Mouse (Mus musculus) forebrain, embryonic 15.5 days (tissue): Measurements from ENCODE around the gene Fam240b. TPM values are rescaled to one million over a fixed set of nuclear protein-coding genes. Genes with fewer than 3 reads are reported as not detected.
A peak's percentile ranks its signal among the peaks of the same experiment; 100 is the strongest.
"Not testable (repeated sequence)": the region's sequence is repeated elsewhere in the genome, so short reads cannot be mapped to it uniquely, and the experiment has no call there.

Experiments
- ATAC-seq: fragments of 200-750 bp; cut with Nextera tagmentation; replicated peaks from 2 replicates; pipeline ENCODE4 v1.8.0; 2017; ENCODE audit warnings: mild to moderate bottlenecking, moderate TSS enrichment, moderate library complexity
- H3K27ac ChIP-seq: fragments of 300-500 bp; sonication (generic); replicated peaks from 2 replicates; pipeline ENCODE4 v1.5.1; 2015; ENCODE audit warnings: mild to moderate bottlenecking, inconsistent platforms
- H3K27me3 ChIP-seq: fragments of 300-500 bp; sonication (generic); 2 replicates; pipeline ENCODE4 v1.6.1; 2015; ENCODE audit warnings: inconsistent platforms
- H3K36me3 ChIP-seq: fragments of 300-500 bp; sonication (generic); 2 replicates; pipeline ENCODE4 v1.6.1; 2015; ENCODE audit warnings: mild to moderate bottlenecking, inconsistent platforms
- H3K4me1 ChIP-seq: fragments of 300-500 bp; sonication (generic); 2 replicates; pipeline ENCODE4 v1.6.1; 2015; ENCODE audit warnings: inconsistent platforms
- H3K4me2 ChIP-seq: fragments of 300-500 bp; sonication (generic); replicated peaks from 2 replicates; pipeline ENCODE4 v1.6.1; 2015; ENCODE audit warnings: mild to moderate bottlenecking, inconsistent platforms
- H3K4me3 ChIP-seq: fragments of 300-500 bp; sonication (generic); 2 replicates; pipeline ENCODE4 v1.5.1; 2015; ENCODE audit warnings: mild to moderate bottlenecking, inconsistent platforms
- H3K9ac ChIP-seq: fragments of 300-500 bp; sonication (generic); replicated peaks from 2 replicates; pipeline ENCODE4 v1.6.1; 2015; ENCODE audit warnings: mild to moderate bottlenecking, inconsistent platforms
- H3K9me3 ChIP-seq: fragments of 300-500 bp; sonication (generic); 2 replicates; pipeline ENCODE4 v1.6.1; 2016; ENCODE audit warnings: inconsistent platforms
- WGBS: fragments of 180-500 bp; shearing (Covaris S2); methylation state at CpG from one replicate; pipeline ENCODE4 v1.1.7; 2015; ENCODE audit warnings: mixed read lengths; 5-methylcytosine and 5-hydroxymethylcytosine counted together
- polyA plus RNA-seq: library from polyadenylated mRNA; unstranded; fragments of >200 nt; fragmentation: Nextera tagmentation; extraction: Ambion mirVana; gene quantifications from 2 replicates; pipeline ENCODE4 v1.2.1, GENCODE M21; 2015

The Fam240b gene
- polyA plus RNA-seq, 1 experiment from 2014 or later = not detected

DNA sequence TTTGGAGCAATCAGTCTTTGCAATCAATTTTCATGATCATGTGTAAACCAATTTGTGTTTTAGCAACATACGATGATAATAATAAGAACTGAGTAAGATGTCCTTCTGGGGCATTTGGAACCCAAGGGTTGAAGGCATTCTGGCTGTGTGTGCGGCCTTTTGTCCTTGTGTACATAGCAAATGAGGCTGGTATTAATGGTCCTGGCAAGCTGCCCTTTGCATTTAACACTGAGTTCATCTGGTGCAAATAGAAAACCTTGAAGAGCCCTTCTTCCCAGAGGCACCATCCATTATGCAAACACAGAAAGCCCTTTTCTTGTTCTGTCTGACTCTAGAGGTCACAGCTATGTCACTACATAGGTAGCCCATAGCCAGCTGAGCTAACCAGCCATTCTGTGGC, 35.0 kb downstream of the Fam240b start:
- Histone ChIP-seq H3K4me2 (no peak overlapping the region), H3K4me1 (no peaks in the 10 kb centered on the region), H3K9ac (no peak overlapping the region), H3K27me3 (no peaks in the 10 kb centered on the region), H3K27ac (no peak overlapping the region), H3K4me3 (no peak overlapping the region), H3K36me3 (no peaks in the 10 kb centered on the region), H3K9me3 (no peaks in the 10 kb centered on the region)
- WGBS = 68% methylated on average over 2 of the region's 2 CpGs
- no peak for ATAC-seq

DNA sequence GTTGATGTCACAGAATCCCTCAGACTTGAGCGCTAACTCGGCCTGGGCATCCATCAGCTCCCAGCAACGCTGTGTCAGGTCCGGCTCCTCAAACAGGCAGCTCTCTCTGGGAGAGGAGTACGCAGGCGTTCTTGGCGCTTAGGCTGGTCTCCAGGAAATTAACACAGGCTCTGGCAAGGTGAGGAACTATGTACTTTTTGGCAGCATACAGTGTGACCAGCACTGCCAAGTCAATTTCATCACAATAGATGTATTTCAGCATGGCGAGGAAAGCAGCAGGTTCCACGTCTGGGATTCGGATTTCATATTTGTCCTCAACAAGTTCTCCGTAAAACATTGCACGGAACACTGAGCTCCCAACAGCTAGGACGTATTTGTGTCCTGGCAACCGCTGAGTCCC, 39.4 kb downstream of the Fam240b start:
- no peaks in the 10 kb centered on the region for H3K4me1 ChIP-seq
- no peaks in the 10 kb centered on the region for H3K36me3 ChIP-seq
- 89% methylated on average over 14 of the region's 14 CpGs for WGBS
- H3K4me2 ChIP-seq = no peak overlapping the region
- no peak overlapping the region for H3K4me3 ChIP-seq
- H3K27ac ChIP-seq = no peak overlapping the region
- no peaks in the 10 kb centered on the region for H3K9me3 ChIP-seq
- H3K27me3 ChIP-seq = no peaks in the 10 kb centered on the region
- ATAC-seq = no peak
- no peak overlapping the region for H3K9ac ChIP-seq

DNA sequence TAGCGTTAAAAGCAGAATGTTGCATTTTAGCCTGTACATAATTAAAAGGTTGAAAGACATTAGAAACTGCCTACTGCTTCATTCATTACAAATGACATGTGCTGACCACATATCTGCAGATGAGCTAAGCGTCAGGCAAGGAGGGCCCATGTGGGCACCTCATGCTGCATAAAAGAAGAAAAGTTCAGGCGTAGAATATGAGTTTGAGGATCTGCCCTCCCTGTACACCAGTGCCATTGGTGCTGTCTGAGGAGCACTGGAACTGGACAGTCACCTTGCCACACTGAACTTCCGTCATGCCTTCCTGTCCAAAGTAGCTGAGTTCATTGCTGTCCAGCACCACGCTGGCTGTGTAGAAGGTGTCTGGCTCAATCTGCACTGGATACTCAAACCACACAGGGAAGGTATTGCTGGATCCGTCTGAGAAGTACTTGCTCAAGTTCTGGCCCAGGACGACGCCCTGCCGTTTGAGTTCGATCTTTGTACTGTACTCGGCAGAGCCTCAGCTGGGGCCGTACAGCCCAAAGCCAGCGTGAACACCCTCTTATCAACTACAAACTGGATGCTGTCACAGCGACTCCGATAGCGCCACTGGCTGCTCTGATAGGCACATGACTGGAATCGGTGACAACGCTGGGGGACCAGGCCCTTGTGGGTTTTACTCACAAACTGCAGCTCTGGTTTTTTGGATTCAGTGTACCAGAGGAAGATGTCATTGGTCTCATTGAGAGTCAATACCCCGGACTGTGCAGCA, 40.2 kb downstream of the Fam240b start:
- not testable (repeated sequence) for ATAC-seq, H3K9me3 ChIP-seq, H3K4me2 ChIP-seq, H3K9ac ChIP-seq, H3K27me3 ChIP-seq, H3K36me3 ChIP-seq, H3K4me3 ChIP-seq, H3K4me1 ChIP-seq, H3K27ac ChIP-seq
- 93% methylated on average over 19 of the region's 19 CpGs for WGBS

DNA sequence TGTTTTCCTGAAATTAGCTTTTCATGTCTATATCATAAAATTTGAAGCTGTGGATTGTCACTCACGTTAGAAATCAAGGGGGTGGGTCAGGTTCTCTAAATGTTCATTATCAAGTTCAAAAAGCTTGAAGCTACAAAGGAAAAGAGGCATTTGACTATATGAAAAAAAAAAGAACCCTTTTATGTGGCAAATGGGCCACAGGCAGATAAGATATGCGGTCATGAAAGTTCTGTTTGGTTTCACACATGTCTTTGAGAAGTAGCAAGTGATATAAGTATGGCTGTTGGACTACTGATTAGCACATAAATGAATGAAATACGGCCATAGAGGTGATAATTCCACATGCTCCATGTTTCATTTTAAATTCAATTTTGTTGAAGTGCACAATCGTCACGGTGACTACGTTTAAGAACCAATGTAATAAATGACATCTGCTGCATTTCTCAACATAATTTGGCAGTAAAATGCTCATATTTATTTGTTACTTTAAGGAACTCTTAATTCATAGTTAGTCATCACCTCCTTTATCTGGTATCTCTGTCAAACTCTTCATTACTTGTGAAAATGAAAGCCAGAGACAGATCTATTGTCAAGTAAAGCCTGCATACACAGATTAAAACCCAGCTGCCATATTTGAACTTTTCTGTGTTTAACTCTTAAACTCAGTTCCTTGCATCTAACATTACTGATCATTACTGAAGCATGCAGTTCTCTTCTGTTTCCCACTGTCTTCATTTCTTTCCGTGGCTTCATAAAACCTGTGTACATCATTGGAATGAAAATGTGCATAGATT, 47.4 kb downstream of the Fam240b start:
- no peak overlapping the region for H3K9ac ChIP-seq
- H3K4me2 ChIP-seq = no peak overlapping the region
- 81% methylated on average over 7 of the region's 7 CpGs for WGBS
- H3K9me3 ChIP-seq = no peaks in the 10 kb centered on the region
- H3K4me1 ChIP-seq = no peaks in the 10 kb centered on the region
- H3K27ac ChIP-seq = no peak overlapping the region
- H3K4me3 ChIP-seq = no peak overlapping the region
- H3K27me3 ChIP-seq = no peaks in the 10 kb centered on the region
- no peak for ATAC-seq
- H3K36me3 ChIP-seq = no peaks in the 10 kb centered on the region

DNA sequence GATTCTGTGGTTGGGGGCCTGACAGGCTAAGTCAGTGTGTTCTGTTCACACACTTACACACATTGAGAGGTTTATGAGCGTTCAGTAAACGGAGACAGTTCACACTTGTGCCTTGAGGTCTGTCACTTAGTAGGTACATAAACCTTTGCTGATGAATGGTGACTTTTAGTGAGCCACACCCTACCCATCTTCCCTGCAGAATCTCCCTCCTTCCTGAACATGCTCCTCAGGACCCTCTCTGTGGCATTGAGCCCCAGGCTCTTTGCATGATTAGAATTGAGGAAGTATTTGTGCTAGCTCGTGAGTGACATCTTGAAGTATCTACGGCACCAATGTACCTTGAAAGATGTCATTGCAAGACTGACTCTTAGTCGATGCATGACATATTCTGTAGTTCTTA, 48.9 kb downstream of the Fam240b start:
- no peak overlapping the region for H3K4me2 ChIP-seq
- WGBS = 88% methylated on average over 5 of the region's 5 CpGs

DNA sequence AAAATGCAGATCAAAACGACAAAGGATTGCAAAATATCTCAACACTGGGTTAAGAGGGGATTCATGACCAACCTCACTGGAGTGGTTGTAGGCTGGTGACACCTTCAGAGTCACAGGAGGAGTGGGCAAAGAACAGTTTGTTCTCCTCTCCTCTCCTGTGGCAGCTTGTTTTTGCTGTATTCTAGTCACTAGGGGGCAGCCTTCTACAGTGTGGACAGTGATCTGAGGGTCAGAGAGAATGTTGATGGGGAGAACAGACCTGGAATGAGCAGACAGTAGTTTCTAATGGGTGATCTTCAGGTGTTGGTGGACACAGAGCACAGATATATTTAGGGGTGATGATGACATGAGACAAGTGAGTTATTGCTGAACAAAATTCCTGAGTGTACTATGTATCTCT, 49.6 kb downstream of the Fam240b start:
- no peaks in the 10 kb centered on the region for H3K4me1 ChIP-seq
- no peaks in the 10 kb centered on the region for H3K9me3 ChIP-seq
- no peak overlapping the region for H3K4me2 ChIP-seq
- H3K27me3 ChIP-seq = no peaks in the 10 kb centered on the region
- no peak overlapping the region for H3K4me3 ChIP-seq
- H3K9ac ChIP-seq = no peak overlapping the region
- 0% methylated on average over 1 of the region's 1 CpGs for WGBS
- ATAC-seq = 0 out of 2 replicates have a peak, but pooled peaks have one; percentile 46
- H3K27ac ChIP-seq = no peak overlapping the region
- no peaks in the 10 kb centered on the region for H3K36me3 ChIP-seq

More for the DNA sequence above, 48.9 kb downstream of the Fam240b start:
- Histone ChIP-seq H3K4me1 (no peaks in the 10 kb centered on the region), H3K36me3 (no peaks in the 10 kb centered on the region), H3K4me3 (no peak overlapping the region), H3K9me3 (no peaks in the 10 kb centered on the region), H3K9ac (no peak overlapping the region), H3K27ac (no peak overlapping the region), H3K27me3 (no peaks in the 10 kb centered on the region)
- no peak for ATAC-seq

DNA sequence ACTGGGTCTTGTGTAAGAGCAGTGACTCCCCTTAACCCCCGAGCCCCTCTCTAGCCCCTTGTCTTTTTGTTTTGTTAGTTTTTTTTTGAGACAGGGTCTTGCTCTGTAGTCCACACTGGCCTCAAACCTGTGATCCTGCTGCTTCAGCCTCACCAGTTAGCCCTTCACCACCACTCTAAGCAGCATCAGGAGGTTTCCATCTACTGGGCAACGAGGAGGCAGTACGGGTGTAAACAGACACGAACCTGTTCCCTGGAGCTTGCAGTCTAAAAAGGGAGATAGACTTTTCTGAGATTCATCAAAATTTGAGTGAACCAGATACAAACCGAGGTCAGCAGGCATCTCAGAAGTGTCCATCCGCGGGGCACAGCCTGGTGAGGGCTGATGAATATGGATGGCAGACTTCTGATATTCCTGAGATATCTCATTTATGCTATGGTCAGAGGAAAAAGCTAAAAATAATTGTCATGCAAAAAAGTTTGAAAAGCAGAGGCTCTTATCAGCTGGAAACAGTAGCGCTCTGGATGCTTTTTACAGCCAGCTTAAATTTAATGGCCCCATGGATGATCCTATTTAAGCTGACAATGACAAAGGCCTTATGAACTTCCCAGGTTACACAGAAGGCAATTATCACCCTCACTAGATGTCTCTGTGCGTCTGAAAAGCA, 52.2 kb downstream of the Fam240b start:
- no peaks in the 10 kb centered on the region for H3K27me3 ChIP-seq
- H3K4me1 ChIP-seq = no peaks in the 10 kb centered on the region
- no peak overlapping the region for H3K4me2 ChIP-seq
- no peak overlapping the region for H3K27ac ChIP-seq
- H3K4me3 ChIP-seq = no peak overlapping the region
- no peaks in the 10 kb centered on the region for H3K9me3 ChIP-seq
- ATAC-seq = no peak
- WGBS = 79% methylated on average over 9 of the region's 9 CpGs
- no peaks in the 10 kb centered on the region for H3K36me3 ChIP-seq
- H3K9ac ChIP-seq = no peak overlapping the region

DNA sequence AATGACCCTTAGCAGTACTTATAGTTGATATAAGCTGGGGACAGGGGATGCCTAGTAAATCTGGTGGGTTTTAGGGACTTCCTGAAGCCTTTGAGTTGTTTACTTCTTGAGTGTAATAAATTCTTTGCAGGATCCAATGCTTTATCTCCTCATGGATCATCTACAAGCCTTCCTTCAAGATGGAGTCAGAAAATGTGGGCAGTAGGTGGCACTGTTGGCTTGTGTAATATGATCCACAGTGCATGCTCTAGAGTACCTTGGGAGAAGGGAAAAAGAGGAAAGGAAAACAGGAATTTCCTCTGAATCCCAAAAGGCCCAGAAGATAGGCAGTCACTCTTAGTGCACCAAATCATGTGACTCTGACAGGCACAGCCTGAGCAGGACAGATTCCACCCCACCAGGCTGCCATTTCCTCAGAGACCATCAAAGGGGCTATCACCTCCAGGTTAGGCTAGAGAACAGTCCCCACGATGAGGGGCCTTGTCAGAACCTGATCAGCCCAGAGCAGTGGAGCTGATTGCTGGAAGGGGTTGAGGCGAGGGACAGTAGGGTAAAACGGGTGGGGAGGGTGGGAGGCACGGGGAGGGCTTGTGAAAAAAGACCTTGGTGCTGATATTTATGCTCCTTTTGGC, 54.2 kb downstream of the Fam240b start:
- no peaks in the 10 kb centered on the region for H3K27me3 ChIP-seq
- H3K27ac ChIP-seq = no peak overlapping the region
- WGBS = 71% methylated on average over 4 of the region's 4 CpGs
- H3K4me3 ChIP-seq = no peak overlapping the region
- peak; percentile 70 for ATAC-seq
- H3K9ac ChIP-seq = no peak overlapping the region
- H3K4me2 ChIP-seq = no peak overlapping the region
- no peaks in the 10 kb centered on the region for H3K4me1 ChIP-seq
- no peaks in the 10 kb centered on the region for H3K9me3 ChIP-seq
- peaks cover 1% of the 10 kb centered on the region; the same call in 1 of the 2 replicates for H3K36me3 ChIP-seq

DNA sequence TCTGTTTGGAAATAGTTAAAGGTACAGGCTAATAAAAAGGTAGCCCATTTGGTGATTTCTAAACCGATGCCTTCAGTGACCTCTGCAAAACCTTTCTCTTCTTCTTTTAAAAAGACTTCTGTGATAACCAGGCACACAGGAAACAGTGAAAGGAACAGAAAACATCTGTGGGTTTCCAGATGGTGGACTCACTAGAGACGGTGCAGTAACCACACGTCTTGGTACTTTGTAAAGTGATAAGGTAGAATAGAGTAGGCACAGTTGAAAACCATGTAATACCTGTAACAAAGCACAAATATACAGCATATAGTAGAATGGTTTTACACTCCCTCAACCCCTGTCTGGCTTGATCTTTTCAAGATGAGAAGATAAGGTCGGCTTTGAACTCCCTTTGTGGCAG, 57.0 kb downstream of the Fam240b start:
- H3K27me3 ChIP-seq = no peaks in the 10 kb centered on the region
- 84% methylated on average over 4 of the region's 4 CpGs for WGBS
- no peak overlapping the region for H3K4me2 ChIP-seq
- no peaks in the 10 kb centered on the region for H3K9me3 ChIP-seq
- H3K27ac ChIP-seq = no peak overlapping the region
- H3K36me3 ChIP-seq = peaks cover 5% of the 10 kb centered on the region; the same call in 1 of the 2 replicates
- no peak overlapping the region for H3K9ac ChIP-seq
- ATAC-seq = no peak
- no peak overlapping the region for H3K4me3 ChIP-seq
- no peaks in the 10 kb centered on the region for H3K4me1 ChIP-seq

DNA sequence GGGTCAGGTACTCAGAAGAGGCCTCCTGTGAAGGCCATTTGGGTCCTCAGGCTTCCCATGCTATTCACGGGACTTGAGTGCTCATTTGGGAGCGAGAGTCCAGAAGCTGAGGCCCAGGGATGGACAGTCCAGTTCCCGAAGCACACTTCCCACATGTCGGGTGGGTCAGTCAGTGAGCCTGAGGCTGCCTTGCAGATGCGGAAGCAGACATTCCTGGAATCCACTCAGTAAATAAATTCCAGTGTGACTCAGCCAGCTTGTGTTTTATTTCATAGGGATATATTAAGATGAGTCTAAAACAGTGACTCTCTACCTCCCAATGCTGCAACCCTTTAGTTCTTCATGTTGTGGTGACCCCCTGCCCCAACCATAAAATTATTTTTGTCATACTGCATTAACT, 58.1 kb downstream of the Fam240b start:
- no peak overlapping the region for H3K4me2 ChIP-seq
- ATAC-seq = 0 out of 2 replicates have a peak, but pooled peaks have one; percentile 8

DNA sequence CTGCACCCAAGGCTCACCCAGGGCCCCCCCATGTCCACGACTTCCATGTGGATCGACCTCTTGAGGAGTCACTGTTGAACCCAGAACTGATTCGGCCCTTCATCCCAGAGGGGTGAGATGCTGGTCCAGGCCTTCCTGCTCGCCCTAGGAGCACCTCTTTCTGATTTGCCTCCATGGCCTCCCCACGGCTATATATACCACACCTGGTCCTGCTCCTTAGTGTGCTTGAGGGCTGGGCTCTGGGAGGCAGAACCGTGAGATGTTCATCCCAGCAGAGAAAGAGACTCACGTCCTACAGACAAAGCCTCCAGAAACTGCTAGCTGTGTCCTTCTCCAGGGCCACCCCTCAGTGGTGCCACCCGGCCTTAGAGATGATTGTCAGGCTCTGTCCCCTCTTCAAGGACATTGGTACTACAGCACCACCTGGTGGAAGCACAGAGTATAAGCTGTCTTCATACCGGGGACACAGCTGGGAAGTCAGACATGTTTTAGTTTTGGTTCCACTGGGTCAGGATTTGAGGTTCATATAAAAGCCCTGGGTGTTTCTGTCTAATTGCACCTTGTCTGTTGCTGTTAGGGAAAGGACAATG, 58.6 kb downstream of the Fam240b start:
- H3K36me3 ChIP-seq = peaks cover 5% of the 10 kb centered on the region; the same call in 1 of the 2 replicates
- H3K9me3 ChIP-seq = no peaks in the 10 kb centered on the region
- H3K4me1 ChIP-seq = peaks cover under 1% of the 10 kb centered on the region; the same call in 1 of the 2 replicates
- H3K4me2 ChIP-seq = no peak overlapping the region
- peak; percentile 59 for ATAC-seq
- H3K4me3 ChIP-seq = no peak overlapping the region
- no peaks in the 10 kb centered on the region for H3K27me3 ChIP-seq
- H3K27ac ChIP-seq = no peak overlapping the region
- no peak overlapping the region for H3K9ac ChIP-seq
- 56% methylated on average over 9 of the region's 9 CpGs for WGBS

More for the DNA sequence above, 58.1 kb downstream of the Fam240b start:
- H3K4me1 ChIP-seq = no peaks in the 10 kb centered on the region
- no peaks in the 10 kb centered on the region for H3K9me3 ChIP-seq
- no peak overlapping the region for H3K9ac ChIP-seq
- 81% methylated on average over 5 of the region's 5 CpGs for WGBS
- no peak overlapping the region for H3K4me3 ChIP-seq
- no peaks in the 10 kb centered on the region for H3K27me3 ChIP-seq
- H3K36me3 ChIP-seq = peaks cover 5% of the 10 kb centered on the region; the same call in 1 of the 2 replicates
- H3K27ac ChIP-seq = no peak overlapping the region
